Mouse (Mus musculus) brown adipose tissue, adult 24 weeks (tissue): ENCODE measurements around the gene Vcl. TPM values are rescaled to one million over a fixed set of nuclear protein-coding genes. Genes with fewer than 3 reads are reported as not detected.
A peak's percentile ranks its signal among the peaks of the same experiment; 100 is the strongest.

ENCODE experiments used
- H3K27ac ChIP-seq: fragments of 200-500 bp; replicated peaks from 2 replicates; pipeline ENCODE4 v1.5.1; 2012; ENCODE audit warnings: low read depth, mild to moderate bottlenecking, low read length
- H3K4me1 ChIP-seq: fragments of 200-500 bp; 2 replicates; pipeline ENCODE4 v1.6.1; 2012; ENCODE audit warnings: low read length, mixed read lengths; ENCODE audit not compliant: control insufficient read depth, insufficient read depth, insufficient read length
- H3K4me3 ChIP-seq: fragments of 200-500 bp; 2 replicates; pipeline ENCODE4 v1.5.1; 2012; ENCODE audit warnings: low read depth, mild to moderate bottlenecking, low read length, moderate library complexity; ENCODE audit not compliant: insufficient read depth
- polyA plus RNA-seq: library from polyadenylated mRNA; stranded (reverse); fragments of >200 nt; gene quantifications from 2 replicates; pipeline ENCODE4 v1.2.4, GENCODE M21; 2012; ENCODE audit not compliant: missing spikeins, insufficient read depth, insufficient read length

Gene Vcl
- polyA plus RNA-seq, 1 experiment: 28.5 TPM

DNA sequence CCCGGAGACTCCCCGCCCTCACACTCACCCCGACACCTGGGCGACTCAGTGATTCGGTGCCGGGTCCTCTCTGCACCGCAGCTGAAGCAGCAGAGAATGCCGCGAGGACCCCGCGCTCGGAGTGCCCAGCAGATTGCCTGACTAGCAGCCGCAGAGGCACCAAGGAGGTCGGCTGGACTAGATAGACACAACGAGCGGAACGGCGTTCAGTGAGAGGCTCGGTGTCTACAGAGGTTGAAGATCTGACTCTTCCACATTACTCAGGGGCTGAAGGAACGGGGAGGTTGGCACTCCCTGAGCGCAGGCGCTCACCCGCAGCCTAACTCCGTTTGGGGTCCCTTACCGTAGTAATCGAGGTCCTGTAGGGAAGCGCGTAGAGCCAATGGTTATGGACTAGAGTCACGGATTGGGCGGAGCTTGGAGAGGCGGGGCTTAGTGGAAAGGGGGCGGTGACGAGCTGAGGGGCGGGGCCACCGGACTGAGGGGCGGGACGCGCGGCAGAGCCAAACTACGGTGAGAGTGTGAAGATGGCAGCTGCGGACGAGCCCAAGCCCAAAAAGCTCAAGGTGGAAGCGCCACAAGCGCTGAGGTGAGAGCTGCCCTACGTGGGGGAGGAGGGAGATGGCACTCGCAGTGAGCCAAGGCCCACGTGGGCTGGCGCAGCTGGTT, 123.0 kb downstream of the Vcl start, which contains the start of the genes Ap3m1 and Adk:
TSS of gene Ap3m1 (minus strand) at position 397 of the 669 bp plus-strand sequence.
TSS of gene Adk (plus strand) at position 463 of the 669 bp plus-strand sequence.
- peaks cover 4% of the 10 kb centered on the region; the same call in 1 of the 2 replicates for H3K4me1 ChIP-seq
- peak within 1 kb of the TSS; percentile 97 for H3K27ac ChIP-seq
- peak within 1 kb of the TSS; percentile 75 for H3K4me3 ChIP-seq

DNA sequence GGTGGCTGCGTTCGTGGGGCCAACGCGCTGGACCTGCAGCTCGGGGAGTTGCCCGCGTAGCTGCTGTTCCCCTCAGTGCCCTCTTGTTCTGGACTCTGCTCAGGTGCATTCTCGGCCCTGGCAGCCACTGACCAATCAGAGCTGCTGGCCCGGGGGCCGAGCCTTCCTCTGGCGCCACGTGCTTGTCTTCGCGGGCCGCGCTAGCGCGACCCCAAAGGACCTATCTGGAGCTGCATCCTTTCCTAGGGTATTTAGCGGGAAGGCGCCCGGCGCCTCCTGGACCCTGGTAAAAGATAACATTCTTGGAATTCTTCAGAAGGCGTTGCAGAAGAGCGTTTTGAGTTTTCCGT, 123.6 kb downstream of the Vcl start:
- H3K27ac ChIP-seq: no peak overlapping the region

DNA sequence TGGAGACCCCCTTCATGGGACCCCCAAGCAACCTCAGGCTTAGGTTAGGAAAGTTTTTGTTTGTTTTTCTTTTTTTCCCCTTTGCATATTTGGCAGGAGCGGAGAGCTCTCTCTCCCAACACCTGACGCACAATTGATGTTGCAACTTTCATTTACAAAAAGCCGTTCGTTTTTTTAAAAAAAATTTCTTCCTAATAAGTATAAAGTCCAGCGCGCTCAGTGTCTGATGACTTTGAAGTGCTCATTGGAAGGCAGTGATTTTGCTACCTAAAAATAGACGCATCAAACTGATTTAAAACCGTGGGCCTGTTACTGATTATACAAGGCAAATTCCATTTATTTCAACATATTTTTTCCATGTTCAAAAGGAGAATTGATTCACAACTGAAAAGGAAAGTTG, 124.0 kb downstream of the Vcl start:
- peak overlapping the region; percentile 75 for H3K4me3 ChIP-seq
- H3K4me1 ChIP-seq: peaks cover under 1% of the 10 kb centered on the region; the same call in 1 of the 2 replicates
- no peak overlapping the region for H3K27ac ChIP-seq

More for the DNA sequence above, 123.6 kb downstream of the Vcl start:
- Histone ChIP-seq H3K4me3 (peak overlapping the region; percentile 75), H3K4me1 (peaks cover 4% of the 10 kb centered on the region; the same call in 1 of the 2 replicates)

DNA sequence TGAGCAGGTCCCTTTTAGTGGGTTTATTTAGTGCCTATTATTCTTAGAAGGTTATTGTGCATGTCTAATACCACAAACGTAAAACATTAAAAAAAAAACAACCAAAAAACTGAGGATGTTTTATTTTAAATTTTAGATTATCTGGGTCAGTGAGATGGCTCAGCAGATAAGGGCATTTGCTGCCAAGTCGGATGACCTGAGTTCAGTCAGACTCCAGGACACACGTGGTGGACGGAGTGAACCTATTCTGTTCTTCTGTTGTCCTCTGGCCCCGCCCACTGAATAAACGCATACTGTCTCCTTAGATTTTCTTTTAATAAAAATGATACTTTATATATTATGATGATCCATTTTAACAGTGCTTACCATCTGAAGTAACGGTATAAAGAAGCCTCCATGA, 124.4 kb downstream of the Vcl start:
- Histone ChIP-seq H3K27ac (no peak overlapping the region), H3K4me1 (no peaks in the 10 kb centered on the region), H3K4me3 (no peak overlapping the region)

DNA sequence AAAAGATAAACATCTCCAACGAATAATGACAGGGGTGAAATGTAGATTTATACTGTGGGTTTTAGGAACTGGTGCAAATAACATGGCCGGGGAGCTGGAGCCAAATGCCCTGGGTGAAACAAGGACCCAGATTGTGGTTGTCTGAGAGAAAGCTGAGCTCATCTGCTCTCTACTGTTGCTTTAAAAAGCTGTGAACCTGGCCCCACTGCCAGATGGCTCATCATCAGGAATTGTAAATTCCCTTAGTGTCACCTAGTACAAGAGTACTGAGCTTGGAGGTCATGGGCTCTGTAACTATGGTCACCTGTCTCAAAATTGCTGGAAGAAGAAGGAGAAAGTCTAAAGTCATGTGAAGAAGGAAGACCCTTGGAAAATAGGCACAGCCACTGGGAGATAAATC, 129.8 kb downstream of the Vcl start:
- Histone ChIP-seq H3K4me1 (no peaks in the 10 kb centered on the region), H3K4me3 (no peak overlapping the region), H3K27ac (no peak overlapping the region)

DNA sequence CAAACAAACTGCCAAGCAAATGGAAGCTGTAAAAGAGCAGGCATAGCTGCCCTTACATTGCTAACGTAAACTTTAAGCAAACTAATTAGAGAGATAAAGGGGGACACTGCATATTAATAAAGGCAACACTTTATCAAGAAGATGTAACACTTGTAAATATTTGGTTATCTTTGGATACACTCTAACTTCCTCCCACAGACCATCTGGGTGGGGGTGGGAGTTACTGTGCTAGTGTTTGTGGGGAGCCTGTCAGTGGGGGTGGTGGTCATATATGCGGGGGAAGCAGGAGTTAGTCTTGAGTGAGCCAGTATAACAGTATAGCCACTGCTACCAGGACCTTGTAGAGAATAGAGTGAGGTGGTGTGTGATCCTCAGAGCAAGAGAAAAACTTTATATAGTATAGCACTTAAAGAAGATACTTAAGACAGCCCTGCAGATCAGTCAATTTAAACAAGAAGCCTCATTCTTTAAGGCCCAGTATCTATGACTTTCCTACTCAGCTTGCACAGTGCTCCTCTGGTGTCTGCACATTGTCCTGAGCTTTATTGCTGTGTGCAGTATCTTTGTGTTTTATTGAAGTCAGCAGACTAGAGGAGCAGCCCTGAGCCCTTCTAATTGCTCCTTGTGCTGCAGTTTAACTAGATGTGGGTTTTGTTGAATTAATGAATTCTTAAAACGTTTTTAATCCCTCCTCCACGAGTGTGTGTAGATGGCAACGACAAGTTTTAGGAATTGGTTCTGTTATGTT, 133.7 kb downstream of the Vcl start:
- Histone ChIP-seq H3K27ac (no peak overlapping the region), H3K4me1 (no peaks in the 10 kb centered on the region), H3K4me3 (no peak overlapping the region)

DNA sequence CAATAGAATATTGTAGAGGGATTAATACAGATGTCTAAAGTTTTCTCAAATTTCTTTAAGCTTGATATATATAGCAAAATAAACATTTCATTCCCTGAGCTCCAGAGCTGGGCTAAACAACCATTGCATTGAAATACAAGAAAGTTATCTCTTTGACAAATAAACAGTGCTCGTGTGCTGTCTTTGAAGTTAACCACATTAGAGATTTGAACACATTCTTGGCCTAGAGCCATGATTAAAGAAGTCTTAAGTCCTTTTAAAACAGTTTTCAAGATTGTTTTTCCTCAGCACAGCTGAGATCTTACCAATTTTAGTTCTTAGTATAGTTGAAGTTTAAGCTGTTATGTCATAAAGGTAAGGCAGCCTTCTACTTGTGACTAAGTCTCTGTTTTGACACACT, 135.1 kb downstream of the Vcl start:
- Histone ChIP-seq H3K4me1 (no peaks in the 10 kb centered on the region), H3K4me3 (no peak overlapping the region), H3K27ac (no peak overlapping the region)

DNA sequence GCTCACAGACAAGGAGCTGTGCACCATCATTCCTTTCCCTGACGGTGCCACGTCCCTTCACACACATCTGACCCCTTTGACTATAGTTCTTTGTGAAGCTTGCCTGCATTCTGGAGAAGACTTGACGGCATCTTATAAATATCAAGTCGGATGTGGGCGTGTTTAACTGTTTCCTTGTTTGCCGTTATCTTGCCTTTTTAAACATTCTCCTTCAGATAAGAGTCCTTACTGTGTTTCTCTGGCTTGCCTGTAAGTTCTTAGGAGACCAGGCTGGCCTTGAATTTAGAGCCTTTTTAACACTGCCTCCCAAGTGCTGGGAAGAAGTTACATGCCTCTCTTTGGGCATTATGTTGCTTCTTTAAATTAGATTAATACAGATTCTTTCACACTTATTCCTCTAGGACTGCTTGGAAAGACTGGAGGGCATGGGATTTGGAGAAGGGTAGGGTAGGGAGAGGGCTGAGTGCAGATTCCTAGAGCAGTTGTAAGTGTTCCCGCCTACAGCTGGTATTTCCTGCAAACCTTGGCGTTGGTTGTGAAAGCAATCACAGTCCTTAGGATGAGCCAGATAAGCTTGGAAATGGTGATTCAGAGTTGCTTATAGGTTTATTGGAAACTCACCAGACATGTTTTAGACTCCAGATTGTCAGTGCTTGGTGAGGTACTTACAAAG, 136.4 kb downstream of the Vcl start:
- H3K4me3 ChIP-seq: no peak overlapping the region
- H3K4me1 ChIP-seq: no peaks in the 10 kb centered on the region
- no peak overlapping the region for H3K27ac ChIP-seq

DNA sequence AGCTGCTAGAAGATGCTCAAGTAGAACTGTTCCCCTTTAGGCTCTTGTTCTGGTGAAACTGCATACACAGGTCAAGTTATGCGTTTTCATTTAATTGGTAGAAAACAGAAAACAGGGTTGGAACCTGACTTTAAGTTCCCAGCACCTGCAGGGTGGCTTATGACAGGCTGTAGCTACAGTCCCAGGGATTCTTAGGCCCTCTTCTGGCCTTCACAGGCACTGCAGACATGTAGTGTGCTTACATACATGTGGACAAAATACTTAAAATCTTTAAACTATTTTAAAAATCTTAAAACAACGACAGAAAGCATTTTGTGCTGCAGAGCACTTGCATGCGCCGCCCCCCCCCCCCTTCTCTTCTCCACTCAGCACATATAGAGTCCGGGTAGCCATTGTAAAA, 140.4 kb downstream of the Vcl start:
- no peak overlapping the region for H3K27ac ChIP-seq
- no peaks in the 10 kb centered on the region for H3K4me1 ChIP-seq
- no peak overlapping the region for H3K4me3 ChIP-seq

DNA sequence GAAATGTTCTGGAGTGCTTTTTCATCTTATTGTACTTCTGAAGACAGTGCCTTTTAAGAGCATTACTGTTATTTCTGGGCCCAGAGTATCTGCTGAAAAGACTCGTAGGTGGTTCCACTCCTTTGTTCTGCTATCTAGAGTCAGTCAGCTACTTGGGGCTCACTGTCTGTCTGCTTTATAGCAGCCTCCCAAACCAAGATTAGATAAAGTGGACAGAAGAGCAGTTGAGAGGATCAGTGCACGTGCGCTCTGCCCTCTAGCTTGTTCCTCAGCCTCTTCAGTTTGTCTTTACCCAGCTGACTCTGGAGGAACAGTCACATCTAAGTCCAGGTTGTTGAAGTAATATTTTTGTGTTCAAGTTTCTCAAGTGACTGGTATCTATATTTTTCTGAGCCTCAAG, 144.8 kb downstream of the Vcl start:
- Histone ChIP-seq H3K4me3 (no peak overlapping the region), H3K4me1 (no peaks in the 10 kb centered on the region), H3K27ac (no peak overlapping the region)

DNA sequence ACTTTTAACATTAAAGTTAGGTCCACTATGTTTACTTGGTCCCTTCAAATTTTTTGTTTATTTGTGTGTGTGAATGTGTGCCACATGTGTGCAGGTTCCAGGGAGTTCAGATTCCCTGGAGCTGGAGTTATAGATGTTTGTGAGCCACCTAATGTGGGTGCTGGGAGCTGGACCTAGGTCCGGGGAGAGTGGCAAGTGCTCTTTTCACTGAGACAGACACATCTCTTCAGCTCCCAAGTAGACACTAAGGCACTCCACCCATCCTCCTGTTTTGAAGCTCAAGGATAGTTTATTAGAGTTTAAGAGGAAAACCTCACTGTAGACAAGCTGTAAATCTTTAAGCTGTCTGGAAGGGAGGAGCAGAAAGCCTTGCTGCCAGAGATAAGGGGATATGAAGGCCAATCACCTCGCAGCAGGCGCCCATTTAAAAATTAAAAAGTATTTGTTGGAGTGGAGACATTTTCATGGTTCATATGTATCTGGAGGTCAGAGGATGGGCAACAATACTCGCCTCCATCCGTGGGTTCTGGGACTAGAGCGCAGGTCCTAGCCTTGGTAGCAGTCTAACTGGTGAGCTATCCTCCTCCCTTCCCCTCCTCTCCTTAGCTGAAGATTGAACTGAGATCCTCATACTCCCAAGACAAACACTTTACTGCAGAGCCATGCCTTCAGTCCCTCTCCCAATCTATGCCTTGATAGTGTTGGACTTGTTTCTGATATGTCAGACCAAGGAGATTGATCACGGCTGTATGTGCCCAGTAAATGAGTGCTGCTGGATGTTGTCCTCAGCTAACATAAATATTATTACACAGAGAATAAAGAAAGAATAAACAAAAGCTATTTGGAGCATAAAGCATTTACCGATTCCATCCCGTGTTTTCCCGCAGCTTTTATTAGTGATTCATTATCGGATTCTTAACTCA, 145.5 kb downstream of the Vcl start:
- Histone ChIP-seq H3K27ac (no peak overlapping the region), H3K4me3 (no peak overlapping the region), H3K4me1 (no peaks in the 10 kb centered on the region)

DNA sequence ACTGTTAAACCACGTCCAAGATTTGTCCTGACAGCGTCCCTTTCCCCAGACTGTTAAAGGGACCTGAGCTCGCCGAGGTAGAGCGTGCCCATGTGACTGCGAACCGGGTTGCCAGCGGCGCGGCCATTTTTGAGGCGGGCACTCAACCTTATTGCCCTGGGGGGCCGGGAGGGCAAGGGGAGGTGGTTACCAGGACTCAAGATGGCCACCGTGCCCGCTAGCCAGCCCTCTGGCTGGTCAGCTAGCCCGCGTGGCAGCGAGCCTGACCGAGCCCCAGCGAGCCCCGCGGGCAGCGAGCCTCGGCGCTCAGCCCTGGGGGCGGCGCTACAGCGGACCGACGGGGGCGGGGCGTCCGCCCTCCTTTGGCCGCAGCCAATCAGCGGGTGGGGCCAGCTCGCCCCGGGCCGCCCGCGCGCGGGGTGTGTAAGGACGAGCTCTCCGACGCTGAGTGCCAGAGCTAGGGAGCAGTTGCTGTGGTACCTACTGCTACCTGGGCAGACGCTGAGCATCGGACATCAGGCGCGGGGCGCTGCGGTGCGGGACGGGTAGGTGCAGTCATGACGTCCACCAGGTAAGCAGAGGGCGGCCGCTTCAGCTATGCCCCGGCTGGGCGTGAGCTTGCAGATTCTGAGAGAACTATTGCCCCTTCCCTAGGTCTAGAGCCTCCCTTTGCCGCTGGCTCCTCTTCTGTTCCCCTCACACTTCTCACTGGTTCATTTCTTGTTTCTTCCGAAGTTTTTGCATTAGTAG, 146.7 kb downstream of the Vcl start:
- H3K4me3 ChIP-seq: peak overlapping the region; percentile 83
- no peaks in the 10 kb centered on the region for H3K4me1 ChIP-seq
- H3K27ac ChIP-seq: peak overlapping the region; percentile 53; the same call in 1 of the 2 replicates

DNA sequence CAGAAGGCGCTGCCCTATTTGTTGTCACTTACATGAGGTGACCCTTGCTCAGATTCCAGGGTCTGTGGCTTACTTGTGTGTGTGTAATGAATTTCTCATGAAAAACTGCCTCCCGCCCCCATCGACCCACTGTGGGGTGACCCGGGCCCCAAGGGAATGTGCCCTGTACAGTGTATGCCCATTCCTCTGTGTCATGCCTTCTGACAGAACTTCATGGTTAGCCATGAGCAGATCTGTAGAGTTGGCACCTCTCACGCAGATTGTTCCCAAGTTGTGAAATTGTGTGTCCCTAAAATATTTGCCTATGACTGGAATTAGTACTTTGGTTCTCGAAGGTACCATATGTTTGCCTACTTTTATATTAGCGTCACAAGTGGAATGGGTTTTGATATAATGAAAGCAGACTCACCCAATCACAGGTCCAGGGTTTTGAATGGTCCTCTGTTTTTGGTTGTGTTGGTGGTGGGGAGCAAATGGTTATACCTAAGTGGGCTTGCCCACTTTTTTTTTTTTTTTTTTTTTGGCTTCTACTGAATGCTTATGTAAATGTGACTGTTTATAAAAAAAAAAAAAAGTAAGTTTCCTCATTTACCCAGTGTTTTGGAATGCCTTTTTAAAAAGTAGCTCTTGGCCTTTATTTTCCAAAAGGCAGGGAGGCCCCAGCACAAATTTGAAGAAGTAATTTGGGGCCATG, 147.4 kb downstream of the Vcl start:
- H3K4me1 ChIP-seq: no peaks in the 10 kb centered on the region
- H3K4me3 ChIP-seq: peak overlapping the region; percentile 83
- H3K27ac ChIP-seq: 0 out of 2 replicates have a peak overlapping the region, but pooled peaks have one; percentile 23

DNA sequence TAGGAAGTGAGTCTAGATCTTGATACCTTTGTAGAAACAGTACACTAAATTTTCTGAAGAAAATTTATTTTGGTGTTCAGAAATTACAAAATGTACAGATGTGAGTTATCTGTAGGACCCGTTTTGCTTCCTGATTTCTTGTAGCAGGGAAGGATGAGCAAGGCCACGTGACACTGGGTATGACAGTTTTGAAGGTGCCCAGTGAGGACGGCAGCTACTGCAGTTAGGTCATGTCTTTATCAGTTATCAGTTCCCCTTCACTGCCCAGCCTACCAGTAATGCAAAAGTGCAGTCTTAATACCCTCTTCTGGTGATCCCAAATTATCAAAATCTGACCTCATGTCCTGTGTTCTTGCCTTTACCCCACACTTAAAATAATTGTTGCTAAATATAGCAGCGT, 148.7 kb downstream of the Vcl start:
- no peak overlapping the region for H3K27ac ChIP-seq
- H3K4me1 ChIP-seq: no peaks in the 10 kb centered on the region
- no peak overlapping the region for H3K4me3 ChIP-seq
